Mouse (Mus musculus) MN1 (cell line): Measurements from ENCODE around the gene BC034090.
A peak's percentile ranks its signal among the peaks of the same experiment; 100 is the strongest.

Experiments
- DNase-seq: peaks from one replicate; pipeline ENCODE4 v3.0.0-alpha.2; 2016; ENCODE audit warnings: low spot score

The BC034090 gene

GRCm38 (mm10) chr1:155242488-155242745, 1.8 kb downstream of the BC034090 start:
- DNase-seq: no peak

- no peak for DNase-seq
These were observed 2.4 kb downstream of the BC034090 start for GRCm38 (mm10) chr1:155241701-155242487.

DNA sequence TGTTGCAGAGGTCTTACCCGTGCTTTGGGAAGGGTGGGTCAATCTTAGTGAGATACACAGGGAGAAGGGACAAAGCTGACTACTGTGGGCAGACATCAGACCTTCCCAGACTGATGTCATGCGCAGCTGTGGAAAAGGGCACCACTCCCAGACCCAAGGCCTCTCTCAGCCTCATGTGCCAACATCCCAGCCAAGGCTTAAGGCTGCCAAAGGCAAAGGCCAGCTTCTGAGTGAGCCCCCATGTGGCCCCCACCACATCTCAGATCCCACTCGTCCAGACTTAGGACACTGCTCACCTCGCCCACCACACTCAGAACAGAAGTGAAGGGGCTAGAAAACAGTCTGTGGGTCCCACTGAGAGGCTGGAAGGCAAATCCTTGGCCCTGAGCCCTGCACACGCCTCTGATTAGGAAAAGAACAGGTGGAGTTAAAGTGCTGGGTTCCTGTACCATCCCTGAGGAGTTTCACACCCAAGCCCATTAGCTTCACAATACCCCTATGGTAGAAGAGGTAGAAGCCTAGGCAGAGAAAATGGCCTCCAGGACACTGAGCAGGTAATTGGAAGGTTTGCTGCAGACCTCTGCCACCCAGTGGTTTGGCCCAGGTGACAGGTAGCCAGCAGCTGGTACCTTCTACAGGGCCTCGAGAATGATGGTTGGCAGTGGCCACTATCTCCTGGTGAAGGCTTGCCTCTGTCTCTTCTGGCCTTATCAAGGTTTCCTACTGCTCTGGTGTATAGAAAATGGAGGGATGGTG, 4.1 kb downstream of the BC034090 start:
- no peak for DNase-seq

GRCm38 (mm10) chr1:155239169-155239568, 5.1 kb downstream of the BC034090 start:
- DNase-seq: no peak

DNA sequence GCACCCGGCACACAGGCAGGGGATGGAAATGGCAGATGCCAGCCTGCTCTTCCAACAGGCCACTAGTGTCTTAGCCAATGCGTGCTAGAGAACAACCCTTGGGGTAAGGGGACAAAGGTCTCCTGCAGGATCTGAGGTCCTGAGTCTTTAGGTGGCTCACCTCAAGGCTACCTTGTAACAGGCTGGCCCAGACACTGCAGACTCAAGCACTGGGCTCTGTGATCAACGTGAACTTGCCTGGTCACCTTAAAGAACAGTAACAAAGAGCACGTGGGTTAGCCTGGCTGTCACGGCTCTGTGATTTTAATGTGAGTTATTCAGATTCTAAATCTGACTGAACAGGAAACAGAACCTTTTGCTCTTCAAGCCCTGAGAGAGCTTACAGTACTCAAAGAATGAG, 6.1 kb downstream of the BC034090 start:
- no peak for DNase-seq

DNA sequence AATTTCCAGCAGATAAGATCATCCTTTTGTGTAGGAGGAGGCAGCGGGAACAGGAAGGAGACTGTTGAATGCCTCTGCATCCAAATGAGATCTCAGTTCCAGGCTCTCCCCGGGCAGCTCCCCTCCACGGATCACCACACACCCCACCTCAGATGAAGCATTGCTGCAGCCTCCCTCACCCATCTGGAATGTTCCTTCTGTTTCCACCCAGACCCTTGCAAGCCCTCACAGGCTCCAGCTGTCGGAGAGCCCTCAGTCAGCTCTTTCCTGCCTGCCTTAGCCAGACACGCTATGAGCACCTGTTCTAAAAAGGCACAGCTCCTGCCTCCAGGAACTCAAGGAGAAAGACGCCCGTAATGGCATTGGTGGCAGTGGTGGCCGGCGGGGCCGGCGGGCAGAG, 6.9 kb downstream of the BC034090 start:
- DNase-seq: no peak

DNA sequence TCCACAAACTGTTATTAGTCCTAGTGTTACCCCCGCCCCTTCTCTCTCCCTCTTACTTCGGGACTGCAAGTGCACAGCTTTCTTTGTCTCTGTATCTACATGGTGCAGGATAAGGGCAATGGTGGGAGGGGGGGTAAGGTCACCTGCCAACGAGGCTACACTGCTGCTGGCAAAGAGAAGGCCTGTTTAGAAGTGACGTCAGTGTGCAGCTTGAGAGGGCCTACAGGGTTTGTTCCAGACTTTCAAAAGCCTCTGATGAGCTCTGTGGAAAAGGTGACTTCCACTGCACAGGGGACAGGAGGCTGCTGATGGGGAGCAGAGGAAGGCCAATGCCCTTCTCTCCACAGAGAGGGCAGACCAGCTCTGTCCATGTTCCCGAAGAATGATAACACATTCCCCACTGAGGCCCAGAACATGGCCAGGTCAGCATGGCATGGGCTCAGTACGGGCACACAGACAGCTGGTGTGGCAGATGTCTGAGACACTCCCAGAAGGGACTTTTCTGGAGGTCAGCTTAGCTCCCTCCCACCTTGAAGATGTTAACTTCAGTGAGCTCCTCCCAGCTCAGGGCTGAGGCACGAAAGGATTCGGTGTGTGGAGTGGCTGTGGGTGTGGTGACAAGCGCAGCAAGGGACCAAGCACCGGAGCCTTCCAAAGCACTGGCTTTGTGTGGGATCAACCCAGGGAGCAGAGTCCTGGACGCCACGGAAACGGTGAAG, 7.8 kb downstream of the BC034090 start:
- peak; percentile 63 for DNase-seq

GRCm38 (mm10) chr1:155235641-155236040, 8.6 kb downstream of the BC034090 start:
- no peak for DNase-seq

GRCm38 (mm10) chr1:155233931-155234607, 10.2 kb downstream of the BC034090 start:
- DNase-seq: peak; percentile 71

DNA sequence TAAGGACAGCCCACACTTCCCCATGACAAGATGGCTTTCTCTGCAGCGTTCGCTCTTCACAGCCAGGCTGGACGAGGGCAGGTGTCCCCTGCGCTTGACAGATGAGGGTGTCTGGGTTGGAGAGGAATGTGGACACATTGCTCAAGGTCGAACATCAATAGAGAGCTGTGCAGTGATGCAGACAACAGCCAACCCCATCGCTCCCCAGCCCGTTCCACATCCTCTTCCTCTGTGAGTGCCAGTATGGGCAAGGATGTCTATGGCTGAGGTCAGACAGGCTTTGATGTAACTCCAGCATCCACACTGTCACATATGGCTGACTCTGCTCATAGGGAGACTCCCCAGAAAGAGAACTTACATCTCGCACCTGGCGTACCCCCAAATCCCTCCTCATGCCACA, 10.9 kb downstream of the BC034090 start:
- no peak for DNase-seq

GRCm38 (mm10) chr1:155232786-155233185, 11.5 kb downstream of the BC034090 start:
- DNase-seq: no peak

GRCm38 (mm10) chr1:155232385-155232784, 11.9 kb downstream of the BC034090 start:
- no peak for DNase-seq

DNA sequence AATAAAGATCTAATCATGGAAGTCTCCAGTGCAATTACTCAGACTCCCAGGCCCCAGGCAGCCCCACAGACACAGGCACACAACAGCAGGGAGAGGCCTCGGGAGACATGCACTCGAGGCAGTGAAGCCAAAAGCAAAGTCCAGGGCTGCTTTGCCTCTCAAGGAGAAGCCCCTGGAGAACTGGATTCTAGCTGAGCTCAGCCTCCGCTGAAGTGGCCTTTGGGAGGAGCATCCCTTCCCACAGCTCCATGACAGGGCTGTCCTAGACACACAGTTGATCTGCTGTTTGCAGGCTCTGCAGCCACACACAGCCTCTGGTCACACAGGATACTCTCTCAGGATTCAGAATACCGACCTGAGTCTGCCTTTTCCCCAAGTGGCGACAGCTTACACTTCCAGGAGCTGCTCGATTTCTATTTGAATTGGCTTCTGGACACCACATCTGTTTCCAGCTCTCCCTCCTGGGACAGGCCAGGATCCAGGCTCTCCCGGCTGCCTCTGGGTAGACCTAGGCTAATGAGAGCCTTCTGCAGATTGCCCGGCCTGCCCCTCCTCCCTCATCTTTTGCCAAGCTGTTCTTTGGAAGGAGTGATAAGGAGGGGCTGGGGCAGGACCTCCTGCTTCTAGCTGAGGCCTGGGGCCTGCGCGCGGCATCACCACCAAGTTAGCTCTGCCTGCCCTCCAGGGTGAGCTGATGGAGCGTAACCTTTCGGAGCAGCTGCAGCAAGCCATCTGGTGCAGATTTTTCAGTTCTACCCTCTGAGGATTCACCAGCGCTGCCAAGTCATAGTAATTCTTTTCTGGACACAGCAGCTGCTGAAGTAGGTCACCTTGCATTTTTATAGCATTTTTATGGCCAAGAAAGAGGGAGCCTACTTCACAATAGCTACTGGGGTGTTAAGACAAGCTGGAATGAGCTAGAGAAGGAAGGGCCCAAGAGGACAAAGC, 14.5 kb downstream of the BC034090 start:
- peak; percentile 95 for DNase-seq

GRCm38 (mm10) chr1:155223849-155224554, 20.2 kb downstream of the BC034090 start:
- DNase-seq: peak; percentile 93

DNA sequence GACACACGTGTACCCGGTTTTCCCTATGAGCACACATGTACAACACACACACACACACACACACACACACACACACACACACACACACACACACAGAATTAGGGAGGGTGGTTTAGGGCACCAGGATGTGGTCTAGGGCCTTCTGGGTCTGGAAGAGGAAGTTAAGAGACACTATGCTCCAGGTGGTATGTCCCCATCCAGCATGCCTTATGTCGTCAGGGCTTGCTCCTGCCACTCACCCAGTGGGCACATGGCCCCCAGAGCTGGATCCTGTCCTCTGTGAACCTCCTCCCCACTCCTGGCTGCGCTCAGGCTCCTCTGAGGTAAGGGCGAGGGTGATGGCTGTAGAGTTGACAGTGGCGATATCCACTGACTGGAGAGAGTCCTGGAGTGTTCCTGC, 21.2 kb downstream of the BC034090 start:
- no peak for DNase-seq

GRCm38 (mm10) chr1:155222101-155222669, 22.1 kb downstream of the BC034090 start:
- peak; percentile 57 for DNase-seq

DNA sequence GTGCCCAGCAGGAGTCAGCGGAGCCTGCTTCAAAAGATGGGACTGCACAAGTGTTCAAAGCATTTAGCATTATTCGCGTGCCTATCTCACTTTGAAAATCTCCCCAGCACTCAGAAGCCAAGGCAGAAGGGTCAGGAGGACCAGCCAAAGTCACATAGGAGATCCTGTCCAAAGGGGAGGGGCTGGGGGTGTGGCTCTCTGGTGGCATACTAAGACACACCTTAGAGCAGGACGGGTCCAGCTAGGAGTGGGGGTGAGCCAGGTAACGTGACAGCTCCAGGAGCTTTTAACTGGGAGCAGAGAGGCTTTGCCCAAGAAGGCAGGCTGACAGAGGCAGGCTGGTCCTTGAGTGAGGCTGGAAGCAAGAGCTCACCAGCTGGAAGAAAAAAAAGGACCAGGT, 25.3 kb downstream of the BC034090 start:
- no peak for DNase-seq

GRCm38 (mm10) chr1:155217865-155218541, 26.2 kb downstream of the BC034090 start:
- peak; percentile 64 for DNase-seq

DNA sequence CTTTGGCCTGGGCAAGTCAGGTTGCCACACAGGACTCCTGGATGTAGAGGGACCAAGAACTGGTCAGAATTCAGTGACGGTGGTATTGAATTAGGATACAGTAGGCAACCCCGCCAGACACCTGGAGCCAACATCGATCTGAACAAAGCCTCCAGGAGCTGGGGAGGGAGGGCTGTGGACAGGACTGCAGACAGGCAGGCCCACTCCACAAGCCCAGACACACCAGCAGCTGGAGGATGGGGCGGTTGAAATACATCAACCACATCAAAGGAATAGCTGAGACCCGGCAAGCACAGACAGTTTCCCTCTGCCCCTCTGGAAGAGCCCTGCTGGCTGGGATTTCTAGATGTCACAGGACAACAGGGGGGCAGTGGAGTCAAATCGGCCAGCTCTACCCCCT, 27.4 kb downstream of the BC034090 start:
- DNase-seq: no peak

GRCm38 (mm10) chr1:155216313-155216712, 27.9 kb downstream of the BC034090 start:
- DNase-seq: no peak
